Mouse (Mus musculus): ENCODE measurements at regions not wholly inside any gene's neighbourhood (a gene's known extent, or its start where the extent isn't known, plus 50 kb on each side); places are given as distances from the start of the nearest gene placed in this dataset.

DNA sequence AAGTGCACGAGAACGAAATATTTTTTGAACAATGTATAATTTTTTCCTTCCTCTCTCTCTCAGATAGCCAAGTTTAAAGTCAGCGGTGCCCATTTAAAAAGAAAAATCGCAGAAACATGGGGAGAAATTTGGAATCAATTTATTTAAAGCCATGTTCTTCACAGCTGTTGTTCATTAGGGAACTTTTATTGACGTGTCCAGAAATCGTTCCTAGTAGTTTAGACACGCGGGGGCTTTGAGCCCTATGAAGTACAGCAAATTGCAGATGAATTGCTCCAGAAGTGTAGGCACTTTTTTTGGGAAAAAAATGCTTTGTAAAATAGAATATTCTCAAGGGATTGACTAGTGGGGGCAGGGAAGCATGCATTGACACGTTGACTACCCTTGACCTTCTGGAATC is 182.8 kb downstream of the Rdh14 start:
- no peak for TF ChIP-seq CTCF (IDR thresholded peaks at IDR 0.05; ENCODE audit: low read depth)
- TF ChIP-seq EP300 (IDR thresholded peaks at IDR 0.05; ENCODE audit: low read depth), result no peak

Measured in liver, embryonic 14.5 days (tissue).